Mouse (Mus musculus) heart, embryonic 13.5 days (tissue): ENCODE results near the gene Pnpo. TPM values are rescaled to one million over a fixed set of nuclear protein-coding genes. Genes with fewer than 3 reads are reported as not detected.

Experiments
- ATAC-seq: fragments of 200-750 bp; cut with Nextera tagmentation; 2 replicates; pipeline ENCODE4 v1.8.0; 2017; ENCODE audit warnings: moderate TSS enrichment; ENCODE audit not compliant: insufficient number of reproducible peaks, low FRiP score, low TSS enrichment; ENCODE audit errors: extremely low read depth
- H3K27ac ChIP-seq: fragments of 300-500 bp; sonication (generic); replicated peaks from 2 replicates; pipeline ENCODE4 v1.5.1; 2015; ENCODE audit warnings: moderate library complexity, mild to moderate bottlenecking, inconsistent platforms
- H3K27me3 ChIP-seq: fragments of 300-500 bp; sonication (generic); replicated peaks from 2 replicates; pipeline ENCODE4 v1.6.1; 2015; ENCODE audit warnings: mild to moderate bottlenecking, inconsistent platforms
- H3K36me3 ChIP-seq: fragments of 300-500 bp; sonication (generic); 2 replicates; pipeline ENCODE4 v1.6.1; 2015; ENCODE audit warnings: mild to moderate bottlenecking, inconsistent platforms
- H3K4me1 ChIP-seq: fragments of 300-500 bp; sonication (generic); 2 replicates; pipeline ENCODE4 v1.6.1; 2015; ENCODE audit warnings: inconsistent platforms
- H3K4me2 ChIP-seq: fragments of 300-500 bp; sonication (generic); 2 replicates; pipeline ENCODE4 v1.6.1; 2015; ENCODE audit warnings: inconsistent platforms, mild to moderate bottlenecking, moderate library complexity
- H3K4me3 ChIP-seq: fragments of 300-500 bp; sonication (generic); 2 replicates; pipeline ENCODE4 v1.5.1; 2015; ENCODE audit warnings: moderate library complexity, mild to moderate bottlenecking, inconsistent platforms
- H3K9ac ChIP-seq: fragments of 300-500 bp; sonication (generic); 2 replicates; pipeline ENCODE4 v1.6.1; 2015; ENCODE audit warnings: inconsistent platforms, mild to moderate bottlenecking, moderate library complexity
- H3K9me3 ChIP-seq: fragments of 300-500 bp; sonication (generic); 2 replicates; pipeline ENCODE4 v1.6.1; 2016; ENCODE audit warnings: inconsistent platforms
- WGBS: fragments of 180-500 bp; shearing (Covaris S2); methylation state at CpG from one replicate; pipeline ENCODE4 v1.1.7; 2015; ENCODE audit warnings: mixed read lengths; 5-methylcytosine and 5-hydroxymethylcytosine counted together
- polyA plus RNA-seq: library from polyadenylated mRNA; unstranded; fragments of >200 nt; fragmentation: Nextera tagmentation; extraction: Ambion mirVana; gene quantifications from 2 replicates; pipeline ENCODE4 v1.2.1, GENCODE M21; 2015

The Pnpo gene
- polyA plus RNA-seq, 1 experiment from 2014 or later: 53.3 TPM

DNA sequence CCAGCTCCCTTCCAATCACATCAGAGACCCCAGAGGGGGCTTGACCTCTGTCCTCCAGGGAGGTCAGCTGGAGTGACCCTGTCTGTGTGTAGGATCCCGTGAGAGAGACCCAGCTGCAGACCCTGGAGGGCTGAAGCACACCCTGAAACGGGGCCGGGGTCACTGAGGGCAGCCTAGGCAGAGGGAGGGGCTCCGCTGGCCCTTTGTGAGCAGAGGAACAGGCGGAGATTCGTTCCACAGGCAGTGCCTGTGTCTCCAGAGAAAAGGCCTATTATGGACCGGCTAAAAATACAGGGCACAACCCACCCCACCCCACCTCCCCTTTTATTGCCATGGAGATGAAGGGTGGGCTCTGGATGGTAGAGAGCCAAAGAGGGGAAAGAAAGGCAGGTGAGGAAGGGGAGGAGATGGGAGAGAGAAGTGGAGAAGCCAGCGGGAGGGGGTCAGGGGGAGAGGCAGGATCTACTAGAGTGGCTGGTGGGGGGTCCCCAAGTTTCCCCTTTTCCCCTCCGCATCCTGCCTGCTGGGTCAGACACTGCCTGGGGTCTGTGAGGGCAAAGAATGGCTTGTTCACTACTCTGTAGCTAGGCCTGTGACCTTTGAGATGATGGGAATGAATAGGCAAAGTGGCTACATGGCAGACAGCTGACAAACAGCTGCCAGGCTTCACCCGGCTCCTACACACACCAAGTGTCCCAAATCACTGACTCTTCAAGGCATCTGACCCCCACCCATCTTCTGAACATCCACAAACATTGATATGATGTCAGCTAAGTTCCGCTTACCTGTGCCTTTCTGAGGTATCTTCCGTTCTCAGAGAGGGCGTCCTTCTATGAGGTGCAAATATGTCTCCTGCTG is 44.1 kb downstream of the Pnpo start:
- Histone ChIP-seq H3K4me2 (no peak overlapping the region), H3K9me3 (no peaks in the 10 kb centered on the region), H3K4me3 (no peak overlapping the region), H3K4me1 (peaks cover 18% of the 10 kb centered on the region), H3K9ac (no peak overlapping the region), H3K27me3 (no peaks in the 10 kb centered on the region), H3K36me3 (no peaks in the 10 kb centered on the region), H3K27ac (no peak overlapping the region)
- WGBS: 55% methylated on average over 13 of the region's 13 CpGs
- no peak for ATAC-seq

DNA sequence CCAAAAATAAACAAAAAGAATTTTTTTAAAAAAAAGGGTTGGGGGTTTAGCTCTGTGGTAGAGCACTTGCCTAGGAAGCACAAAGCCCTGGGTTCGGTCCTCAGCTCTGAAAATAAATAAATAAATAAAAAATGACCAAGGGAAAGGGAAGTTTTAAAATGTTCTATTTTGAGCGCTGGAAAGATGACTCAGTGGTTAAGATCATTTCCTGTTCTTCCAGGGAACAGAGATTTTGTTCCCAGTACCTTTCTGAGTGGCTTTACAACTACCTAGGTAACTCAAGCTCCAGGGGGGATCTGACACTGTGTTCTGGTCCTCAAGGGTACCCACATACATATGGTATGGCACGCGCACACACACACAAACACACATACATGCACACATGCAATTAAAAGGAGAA is 47.9 kb downstream of the Pnpo start:
- H3K4me2 ChIP-seq: no peak overlapping the region
- WGBS: 61% methylated on average over 4 of the region's 4 CpGs
- no peak overlapping the region for H3K9ac ChIP-seq
- H3K4me3 ChIP-seq: no peak overlapping the region
- H3K36me3 ChIP-seq: no peaks in the 10 kb centered on the region
- ATAC-seq: no peak
- H3K4me1 ChIP-seq: no peaks in the 10 kb centered on the region
- no peaks in the 10 kb centered on the region for H3K9me3 ChIP-seq
- no peak overlapping the region for H3K27ac ChIP-seq
- no peaks in the 10 kb centered on the region for H3K27me3 ChIP-seq

DNA sequence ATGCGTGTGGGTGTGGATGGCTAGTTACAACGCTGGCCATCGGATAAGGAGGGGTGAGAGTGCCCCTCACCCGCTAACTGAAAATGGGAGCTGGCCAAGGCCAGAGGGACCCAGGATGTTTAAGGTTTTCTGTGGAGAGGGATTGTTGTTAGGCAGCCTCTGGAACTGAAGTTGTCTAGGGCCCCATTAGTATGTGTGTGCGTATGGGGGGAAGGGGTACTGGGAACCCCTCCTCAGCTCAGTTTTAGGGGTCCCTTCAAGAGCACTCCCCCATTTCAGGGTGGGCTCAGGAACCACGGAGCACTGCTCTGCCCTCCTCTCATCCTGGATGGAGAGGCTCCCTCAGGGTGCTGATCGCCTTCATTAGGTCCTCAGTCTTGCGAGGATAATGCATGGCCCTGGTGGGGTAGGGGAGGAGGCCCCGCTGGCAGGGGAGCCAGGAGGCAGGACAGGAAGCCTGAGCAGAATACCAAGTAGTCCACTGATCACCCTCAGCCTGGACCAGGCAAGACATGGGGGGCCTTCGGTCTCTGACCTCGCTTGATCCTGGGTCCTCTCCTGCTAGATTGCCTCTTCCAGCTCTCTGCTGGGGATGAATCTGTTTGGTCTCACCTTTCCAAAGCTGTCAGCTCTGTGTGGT is 50.5 kb downstream of the Pnpo start:
- H3K9ac ChIP-seq: no peak overlapping the region
- no peaks in the 10 kb centered on the region for H3K27me3 ChIP-seq
- no peaks in the 10 kb centered on the region for H3K4me1 ChIP-seq
- no peak overlapping the region for H3K27ac ChIP-seq
- H3K36me3 ChIP-seq: no peaks in the 10 kb centered on the region
- WGBS: 52% methylated on average over 11 of the region's 11 CpGs
- H3K4me2 ChIP-seq: no peak overlapping the region
- no peak for ATAC-seq
- no peak overlapping the region for H3K4me3 ChIP-seq
- H3K9me3 ChIP-seq: no peaks in the 10 kb centered on the region

- Histone ChIP-seq H3K9ac (no peak overlapping the region), H3K4me3 (no peak overlapping the region), H3K4me1 (no peaks in the 10 kb centered on the region), H3K36me3 (no peaks in the 10 kb centered on the region), H3K4me2 (no peak overlapping the region), H3K27ac (no peak overlapping the region), H3K9me3 (no peaks in the 10 kb centered on the region), H3K27me3 (no peaks in the 10 kb centered on the region)
- no peak for ATAC-seq
- 48% methylated on average over 14 of the region's 14 CpGs for WGBS
These were observed 51.8 kb downstream of the Pnpo start for GRCm38 (mm10) chr11:96891784-96892527.

Other genes starting within 250 kb of the Pnpo start
- 10.7 and 11.8 TPM in 2 replicates for gene Snx11, start 166.4 kb downstream of the Pnpo start, polyA plus RNA-seq
- 53.3 and 56.4 TPM in 2 replicates for gene Cbx1, start 154.9 kb downstream of the Pnpo start, polyA plus RNA-seq
- gene Nfe2l1, start 114.0 kb downstream of the Pnpo start, polyA plus RNA-seq: 67.2 and 70.8 TPM in 2 replicates
- gene Copz2, start 94.1 kb downstream of the Pnpo start, polyA plus RNA-seq: 109 and 113 TPM in 2 replicates
- 50.4 and 52.4 TPM in 2 replicates for gene Cdk5rap3, start 27.5 kb downstream of the Pnpo start, polyA plus RNA-seq
- gene Prr15l, start 15.9 kb downstream of the Pnpo start, polyA plus RNA-seq: 0.79 and 1.0 TPM in 2 replicates
- 15.8 and 17.8 TPM in 2 replicates for gene Sp2, start 39.0 kb upstream of the Pnpo start, polyA plus RNA-seq
- 0.18 and 0.21 TPM in 2 replicates for gene Sp6, start 69.4 kb upstream of the Pnpo start, polyA plus RNA-seq
- 16.0 and 19.2 TPM in 2 replicates for gene Scrn2, start 86.0 kb upstream of the Pnpo start, polyA plus RNA-seq
- gene Lrrc46, start 97.4 kb upstream of the Pnpo start, polyA plus RNA-seq: 0.18 and 0.49 TPM in 2 replicates
- gene Mrpl10, start 97.6 kb upstream of the Pnpo start, polyA plus RNA-seq: 67.5 and 72.6 TPM in 2 replicates
- gene Osbpl7, start 106.6 kb upstream of the Pnpo start, polyA plus RNA-seq: 6.2 and 6.5 TPM in 2 replicates
- not detected in 2 replicates for gene Tbx21, start 171.3 kb upstream of the Pnpo start, polyA plus RNA-seq
- gene Tbkbp1, start 207.5 kb upstream of the Pnpo start, polyA plus RNA-seq: 5.5 and 6.6 TPM in 2 replicates
- 34.0 and 35.2 TPM in 2 replicates for gene Kpnb1, start 243.9 kb upstream of the Pnpo start, polyA plus RNA-seq